Mouse (Mus musculus) ES-E14 (cell line): ENCODE results near the gene Olfr866.

Experiments
- CHD2 ChIP-seq: IDR thresholded peaks from 2 replicates; pipeline ENCODE4 v1.6.1; 2014; ENCODE audit warnings: mild to moderate bottlenecking, low read depth, low read length, inconsistent platforms
- ZC3H11A ChIP-seq: IDR thresholded peaks from 2 replicates; pipeline ENCODE4 v1.6.1; 2012; ENCODE audit warnings: low read depth, mild to moderate bottlenecking, inconsistent platforms, low read length, borderline replicate concordance

GRCm38 (mm10) chr9:20027935-20028334 is at the start of gene Olfr866:
- TF ChIP-seq ZC3H11A (no peak), CHD2 (no peak)
